Mouse (Mus musculus) right cerebral cortex, postnatal 36 days (tissue): ENCODE data around the gene Vmn2r93.

Experiments used
- DNase-seq, 2 experiments: peaks; one replicate each; pipeline ENCODE4 v3.0.0; 2022; ENCODE audit warnings: low spot score in 2 of 2, mixed read lengths in 1 of 2

Gene Vmn2r93

GRCm38 (mm10) chr17:18297799-18298198 is at the start of gene Vmn2r93:
Vmn2r93 (plus strand) TSS chr17:18298099.
- no peak for DNase-seq

- DNase-seq, result no peak
Observed at GRCm38 (mm10) chr17:18277656-18278055, 20.2 kb upstream of the Vmn2r93 start, which contains the start of gene Vmn2r94. Vmn2r94 (minus strand) TSS chr17:18277756.

- no peak for DNase-seq
Observed at GRCm38 (mm10) chr17:18323031-18323430, 25.1 kb downstream of the Vmn2r93 start.

DNA sequence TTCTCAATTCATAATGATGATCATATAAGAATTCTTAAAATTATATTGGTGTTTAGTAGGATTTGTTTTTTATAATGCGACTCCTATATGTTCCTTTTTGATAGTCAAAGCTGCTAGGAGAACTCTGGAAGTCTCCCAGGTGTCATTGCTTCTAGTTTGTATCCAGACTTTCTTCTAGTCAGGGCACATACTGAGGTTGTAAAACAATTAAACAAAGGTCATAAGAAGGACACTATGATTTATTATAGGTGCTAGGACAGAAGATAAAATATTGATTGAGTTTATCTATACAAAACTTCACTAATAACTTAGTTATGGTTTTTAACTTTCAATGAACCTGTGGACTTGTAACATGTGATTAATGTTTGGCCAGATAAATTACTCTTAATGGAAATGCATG is 62.1 kb downstream of the Vmn2r93 start:
- DNase-seq, result no peak

- no peak for DNase-seq
Observed at GRCm38 (mm10) chr17:18360602-18361001, 62.7 kb downstream of the Vmn2r93 start.
